Mouse (Mus musculus) forelimb bud, embryonic 11.5 days (tissue): ENCODE results near the gene Gda.

ENCODE experiments used
- DNase-seq: peaks from one replicate; pipeline ENCODE4 v3.0.0-alpha.2; 2012; ENCODE audit warnings: low read depth, low spot score

The Gda gene

DNA sequence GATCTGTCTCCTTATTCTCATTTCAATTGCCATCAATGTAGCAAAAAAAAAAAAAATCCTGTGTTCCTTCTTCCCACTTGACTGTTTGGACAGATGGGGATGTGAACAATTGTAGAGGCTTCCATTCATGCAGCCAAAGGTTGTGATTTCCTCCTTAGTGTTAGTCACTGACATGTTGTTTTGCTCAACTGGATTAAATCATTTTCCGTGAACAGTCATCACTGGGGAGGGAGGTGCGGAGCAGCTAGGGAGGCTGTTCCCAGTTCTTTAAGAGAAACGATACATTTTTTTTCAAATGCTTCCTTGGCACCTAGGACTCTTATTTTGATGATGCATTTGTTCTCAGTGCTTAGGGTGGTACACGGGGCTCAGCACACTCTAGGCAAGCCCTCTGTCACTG, 15.8 kb downstream of the Gda start:
- no peak for DNase-seq

GRCm38 (mm10) chr19:21441787-21442186, 31.5 kb downstream of the Gda start:
- no peak for DNase-seq

DNA sequence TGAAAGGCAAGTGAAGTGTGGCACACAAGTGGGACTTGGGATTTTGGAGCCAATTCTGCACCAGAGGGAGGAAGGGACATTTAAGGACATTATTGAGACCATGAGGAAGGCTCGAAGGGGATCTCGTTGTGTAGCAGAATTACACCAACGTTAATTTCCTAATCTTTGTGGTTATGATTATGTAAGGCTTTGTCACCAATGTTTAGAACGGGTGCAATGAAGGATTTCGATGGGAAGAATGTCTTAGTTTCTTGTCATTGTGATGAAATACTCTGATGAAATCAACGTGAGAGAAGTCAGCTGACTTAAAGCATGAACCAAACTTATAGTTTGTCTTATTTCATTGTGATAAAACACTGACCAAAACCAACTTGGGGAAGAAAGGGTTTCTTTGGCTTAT, 32.4 kb downstream of the Gda start:
- DNase-seq: no peak

DNA sequence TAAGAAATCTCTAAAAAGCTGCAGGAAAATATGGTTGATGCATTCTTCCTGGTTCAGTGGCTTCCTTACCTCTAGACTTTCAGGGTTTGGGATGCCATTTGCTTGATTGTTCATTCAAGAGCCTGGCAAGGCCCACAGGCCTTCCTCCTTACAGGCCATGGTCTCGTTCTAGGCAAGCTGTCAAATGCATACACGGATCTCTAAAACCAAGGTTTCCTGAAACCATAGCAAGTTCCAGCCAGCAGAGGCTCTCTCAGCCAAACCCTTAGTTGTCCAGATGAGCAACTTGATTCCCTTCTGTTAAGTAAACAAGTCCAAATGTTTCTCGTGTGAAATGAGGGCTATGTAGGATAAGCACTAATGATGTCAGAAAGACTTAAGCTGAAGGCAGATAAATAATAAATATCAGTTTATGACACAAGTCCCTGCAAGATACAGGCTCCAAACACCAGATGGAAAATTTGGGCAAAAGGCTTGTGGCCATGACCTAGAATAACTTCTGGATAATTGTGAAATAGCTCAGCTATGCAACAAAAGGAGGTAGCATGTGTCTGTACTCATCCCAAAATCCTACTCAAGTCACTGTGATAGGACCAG, 34.0 kb downstream of the Gda start:
- DNase-seq: no peak

- DNase-seq: no peak
Observed at GRCm38 (mm10) chr19:21436566-21436965, 36.7 kb downstream of the Gda start.

DNA sequence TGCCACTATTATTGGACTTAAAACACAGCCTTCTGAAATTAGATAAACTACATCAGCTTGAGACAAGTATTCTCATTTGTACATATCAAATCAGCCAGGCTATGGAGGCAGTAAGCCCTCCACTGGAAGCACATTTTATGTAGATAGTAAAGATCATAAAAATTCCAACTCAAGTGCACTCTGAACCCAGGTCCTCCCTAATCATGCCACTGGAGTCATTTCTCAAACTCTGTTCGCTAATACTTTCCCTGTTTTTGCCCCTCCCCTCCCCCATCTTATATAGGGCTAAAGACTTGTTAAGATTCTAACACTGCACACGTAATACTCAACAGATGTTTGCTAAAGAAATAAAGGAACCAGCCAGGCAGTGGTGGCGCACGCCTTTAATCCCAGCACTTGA, 39.9 kb downstream of the Gda start:
- DNase-seq: no peak

GRCm38 (mm10) chr19:21432879-21433278, 40.4 kb downstream of the Gda start:
- DNase-seq: no peak

- no peak for DNase-seq
Observed at GRCm38 (mm10) chr19:21432286-21432685, 41.0 kb downstream of the Gda start.

GRCm38 (mm10) chr19:21425391-21425790, 47.9 kb downstream of the Gda start:
- no peak for DNase-seq

DNA sequence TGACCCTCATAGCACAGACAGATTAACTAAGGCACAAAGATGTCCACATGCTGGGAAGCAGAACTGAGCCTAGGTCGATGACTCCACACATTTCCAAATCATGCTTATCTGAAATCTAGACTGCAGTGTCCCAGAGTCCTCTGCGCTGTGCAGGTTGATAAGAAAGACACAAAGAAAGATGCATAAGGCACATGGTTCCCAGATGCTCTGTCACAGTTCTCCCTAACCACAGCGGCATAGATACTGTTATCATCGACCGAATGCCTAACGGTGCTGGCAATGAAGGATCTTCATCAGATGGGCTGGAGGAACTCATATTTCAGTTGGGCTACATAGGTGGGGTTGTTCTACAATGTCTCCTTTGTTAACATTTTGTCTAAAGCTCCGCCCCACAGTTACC, 49.5 kb downstream of the Gda start:
- no peak for DNase-seq

GRCm38 (mm10) chr19:21418418-21418817, 54.8 kb downstream of the Gda start:
- no peak for DNase-seq

GRCm38 (mm10) chr19:21415377-21415776, 57.9 kb downstream of the Gda start:
- no peak for DNase-seq

GRCm38 (mm10) chr19:21409178-21409577, 64.1 kb downstream of the Gda start:
- DNase-seq: no peak

DNA sequence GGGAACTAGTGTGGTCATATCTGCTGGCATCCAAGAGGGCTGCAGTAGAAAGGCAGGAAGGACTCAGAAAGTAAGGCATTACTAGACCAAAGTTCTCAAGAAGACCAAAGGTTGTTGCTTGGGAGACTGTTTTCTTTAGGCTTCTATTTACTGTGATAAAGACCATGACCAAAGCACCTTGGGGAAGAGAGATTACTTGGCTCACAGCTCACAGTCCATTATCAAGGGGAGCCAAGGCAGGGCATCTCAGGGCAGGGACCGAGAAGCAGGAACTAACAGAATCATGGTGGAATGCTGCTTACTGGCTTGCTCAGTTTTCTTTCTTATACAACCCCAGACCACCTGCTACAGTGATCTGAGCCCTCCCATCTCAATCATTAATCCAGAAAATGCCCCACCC, 65.9 kb downstream of the Gda start:
- DNase-seq: no peak

GRCm38 (mm10) chr19:21397994-21398393, 75.3 kb downstream of the Gda start:
- no peak for DNase-seq

- no peak for DNase-seq
Observed at GRCm38 (mm10) chr19:21396364-21396763, 76.9 kb downstream of the Gda start.

- DNase-seq: no peak
Observed at GRCm38 (mm10) chr19:21390904-21391303, 82.3 kb downstream of the Gda start.

DNA sequence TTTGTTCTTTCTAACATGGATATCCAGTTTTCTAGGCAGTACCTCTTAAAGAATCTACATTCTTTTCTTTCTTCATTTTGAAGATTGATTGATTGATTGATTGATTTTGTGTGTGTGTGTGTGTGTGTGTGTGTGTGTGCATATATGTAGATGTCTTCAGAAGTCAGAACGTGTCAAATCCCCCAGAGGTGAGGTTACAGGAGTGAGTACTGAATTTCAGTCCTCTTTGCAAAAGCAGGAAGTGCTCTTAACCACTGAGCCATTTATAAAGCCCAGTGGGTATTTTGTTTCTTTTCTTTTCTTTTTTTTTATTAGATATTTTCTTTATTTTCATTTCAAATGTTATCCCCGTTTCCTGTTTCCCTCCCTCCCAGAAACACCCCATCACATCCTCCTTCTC, 86.4 kb downstream of the Gda start:
- DNase-seq: no peak

DNA sequence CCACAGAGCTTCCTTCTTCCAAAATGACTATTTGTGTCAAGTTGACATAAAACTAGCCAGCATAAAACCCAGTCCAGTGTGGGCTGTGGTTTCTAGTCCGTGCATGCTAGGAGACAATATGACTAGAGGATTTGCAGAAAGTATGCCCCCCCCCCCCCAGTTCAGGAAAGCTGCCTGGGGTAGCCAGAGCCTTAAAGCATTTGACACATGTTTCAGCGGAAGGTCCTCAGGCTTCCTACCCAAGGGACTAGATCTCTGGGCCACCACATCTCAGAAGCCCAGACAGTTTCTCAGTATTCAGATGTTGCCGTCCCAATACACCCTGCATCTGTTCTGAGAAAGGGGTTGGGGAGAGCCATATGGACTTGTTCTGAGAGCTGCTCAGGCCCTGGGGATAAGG, 89.0 kb downstream of the Gda start:
- DNase-seq: no peak

- DNase-seq: no peak
Observed at GRCm38 (mm10) chr19:21383491-21384226, 89.6 kb downstream of the Gda start.

GRCm38 (mm10) chr19:21381696-21382095, 91.5 kb downstream of the Gda start:
- no peak for DNase-seq

- DNase-seq: no peak
Observed at GRCm38 (mm10) chr19:21379195-21379594, 94.0 kb downstream of the Gda start.

DNA sequence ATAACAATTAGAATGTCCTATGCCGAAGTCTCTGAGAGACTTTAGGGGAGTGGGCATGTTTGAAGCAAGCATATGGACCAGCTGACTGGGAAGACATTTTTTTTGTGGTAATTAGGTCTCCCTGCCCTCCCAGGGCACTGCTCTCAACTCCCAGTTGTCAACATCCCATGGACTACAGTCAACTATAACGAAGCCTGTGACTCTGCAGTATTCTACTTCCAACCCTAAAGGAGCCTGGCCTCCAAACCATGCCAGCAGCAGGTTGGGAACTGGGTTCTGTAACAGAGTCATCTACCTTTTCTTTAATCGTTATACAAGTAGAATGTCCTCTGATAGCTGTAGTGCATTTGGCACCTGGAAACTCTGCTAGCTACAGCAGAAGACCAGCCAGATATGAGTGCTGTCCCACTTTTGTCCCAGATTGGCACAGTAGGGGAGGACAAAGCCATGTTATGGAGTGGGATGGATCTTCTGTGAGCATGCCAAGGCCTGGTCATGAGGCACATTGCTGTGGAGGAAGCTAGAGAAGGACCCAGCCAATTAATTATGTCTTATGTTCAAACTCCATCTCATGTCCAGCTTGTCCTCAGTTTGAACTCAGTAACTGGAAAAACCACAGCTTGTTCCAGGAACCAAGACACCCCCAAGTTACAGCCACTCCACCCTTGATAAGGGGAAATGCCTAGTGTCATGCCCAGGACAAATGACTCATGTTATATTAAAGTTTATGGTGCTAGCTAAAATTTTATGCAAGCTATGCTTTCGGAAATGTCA, 96.6 kb downstream of the Gda start:
- DNase-seq: no peak
